Mouse (Mus musculus): ENCODE data around the gene Wscd2.

DNA sequence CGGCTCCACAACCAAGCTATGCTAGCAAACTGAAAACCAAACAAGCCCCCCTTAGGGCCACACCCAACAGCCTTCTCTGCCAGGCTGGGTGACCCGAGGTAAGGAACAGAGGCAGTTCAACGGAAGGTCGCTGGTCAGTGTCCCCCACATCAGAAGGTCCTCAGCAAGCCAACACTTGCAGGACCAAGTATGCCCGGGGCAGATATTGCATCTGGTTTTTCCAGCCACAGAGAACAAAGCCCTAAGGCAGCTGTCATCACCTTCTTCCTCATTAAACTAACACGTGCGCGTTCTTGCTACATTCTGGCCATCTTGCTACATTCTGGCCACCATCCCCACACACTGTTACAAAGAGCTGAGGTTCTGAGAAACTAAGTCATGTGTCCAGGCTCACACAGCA, 136.2 kb downstream of the Wscd2 start:
- no peak for TF ChIP-seq MAFK (IDR thresholded peaks at IDR 0.05; ENCODE audit: insufficient read depth, low read depth, low read length)
- no peak for TF ChIP-seq ZC3H11A (IDR thresholded peaks at IDR 0.05; ENCODE audit: borderline replicate concordance, low read depth, low read length)
- no peak for TF ChIP-seq ZNF384 (IDR thresholded peaks at IDR 0.05; ENCODE audit: low read depth, low read length)
- TF ChIP-seq HCFC1 (IDR thresholded peaks at IDR 0.05; ENCODE audit: borderline replicate concordance, insufficient read depth, low read length), result no peak
- no peak for TF ChIP-seq CHD2 (IDR thresholded peaks at IDR 0.05; ENCODE audit: low read depth, low read length)
